Mouse (Mus musculus): ENCODE measurements around the gene Rabgap1l. TPM values are rescaled to one million over a fixed set of nuclear protein-coding genes. Genes with fewer than 3 reads are reported as not detected.

Gene Rabgap1l
- polyA plus RNA-seq, 1 experiment from 2014 or later, result 44.8 TPM

DNA sequence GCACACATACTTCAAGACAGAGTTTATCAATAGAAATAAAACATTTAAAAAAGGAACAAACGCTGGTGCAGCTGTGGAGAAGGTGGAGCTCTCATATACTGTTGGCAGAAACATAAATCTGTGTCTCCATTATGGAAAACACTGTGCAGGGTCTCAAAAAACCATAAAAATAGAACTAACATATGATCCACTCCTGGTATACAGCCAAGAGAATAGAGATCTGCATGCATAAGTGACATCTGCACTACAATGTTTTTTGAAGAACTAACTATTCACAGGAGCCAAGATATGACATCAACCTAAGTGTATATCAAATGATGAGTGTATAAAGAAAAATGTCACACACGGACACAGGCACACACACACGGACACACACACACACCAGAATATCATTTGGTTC lies 426.4 kb downstream of the Rabgap1l start:
- Histone ChIP-seq H3K4me2 (ENCODE audit: low read length) (no peak overlapping the region), H3K27ac (replicated peaks; ENCODE audit: low read depth, low read length) (no peak overlapping the region), H3K4me3 (replicated peaks; ENCODE audit: low read depth, low read length) (no peak overlapping the region), H3K9ac (replicated peaks; ENCODE audit: low read length) (no peak overlapping the region), H3K36me3 (ENCODE audit: control insufficient read depth, insufficient read depth, low read length) (no peaks in the 10 kb centered on the region), H3K9me3 (ENCODE audit: control insufficient read depth, low read length) (no peaks in the 10 kb centered on the region), H3K4me1 (ENCODE audit: control insufficient read depth, insufficient read depth, low read length) (no peaks in the 10 kb centered on the region), H3K27me3 (ENCODE audit: control insufficient read depth, insufficient read depth, low read length) (no peaks in the 10 kb centered on the region)
- ATAC-seq (ENCODE audit: low FRiP score, low TSS enrichment) (no peak), DNase-seq (no peak)
- 92% methylated on average over 3 of the region's 3 CpGs for WGBS

DNA sequence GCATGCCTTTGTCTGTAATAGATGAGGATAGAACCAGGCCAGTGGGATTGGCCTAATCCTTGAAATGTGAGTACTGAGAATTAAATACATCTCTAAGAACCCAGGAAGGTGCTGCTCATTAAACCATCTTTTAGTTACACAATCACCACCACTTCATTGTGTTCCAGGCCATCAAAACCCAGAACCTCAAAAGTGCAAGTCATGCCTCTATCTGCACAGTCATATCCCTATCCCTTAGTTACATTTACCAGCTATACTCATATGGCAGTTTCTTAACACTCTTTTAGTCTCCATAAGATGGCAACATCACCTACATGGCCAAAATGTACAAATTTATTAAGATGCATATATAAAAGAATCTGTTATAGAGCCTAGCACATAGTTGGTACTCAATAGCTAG lies 435.7 kb downstream of the Rabgap1l start:
- no peak overlapping the region for H3K9ac ChIP-seq (replicated peaks; ENCODE audit: low read length)
- H3K27me3 ChIP-seq (ENCODE audit: control insufficient read depth, insufficient read depth, low read length), result no peaks in the 10 kb centered on the region
- no peaks in the 10 kb centered on the region for H3K9me3 ChIP-seq (ENCODE audit: control insufficient read depth, low read length)
- no peak overlapping the region for H3K4me2 ChIP-seq (ENCODE audit: low read length)
- no peaks in the 10 kb centered on the region for H3K36me3 ChIP-seq (ENCODE audit: control insufficient read depth, insufficient read depth, low read length)
- no peak overlapping the region for H3K27ac ChIP-seq (replicated peaks; ENCODE audit: low read depth, low read length)
- no peak for DNase-seq
- H3K4me1 ChIP-seq (ENCODE audit: control insufficient read depth, insufficient read depth, low read length), result no peaks in the 10 kb centered on the region
- no peak for ATAC-seq (ENCODE audit: low FRiP score, low TSS enrichment)
- no peak overlapping the region for H3K4me3 ChIP-seq (replicated peaks; ENCODE audit: low read depth, low read length)

DNA sequence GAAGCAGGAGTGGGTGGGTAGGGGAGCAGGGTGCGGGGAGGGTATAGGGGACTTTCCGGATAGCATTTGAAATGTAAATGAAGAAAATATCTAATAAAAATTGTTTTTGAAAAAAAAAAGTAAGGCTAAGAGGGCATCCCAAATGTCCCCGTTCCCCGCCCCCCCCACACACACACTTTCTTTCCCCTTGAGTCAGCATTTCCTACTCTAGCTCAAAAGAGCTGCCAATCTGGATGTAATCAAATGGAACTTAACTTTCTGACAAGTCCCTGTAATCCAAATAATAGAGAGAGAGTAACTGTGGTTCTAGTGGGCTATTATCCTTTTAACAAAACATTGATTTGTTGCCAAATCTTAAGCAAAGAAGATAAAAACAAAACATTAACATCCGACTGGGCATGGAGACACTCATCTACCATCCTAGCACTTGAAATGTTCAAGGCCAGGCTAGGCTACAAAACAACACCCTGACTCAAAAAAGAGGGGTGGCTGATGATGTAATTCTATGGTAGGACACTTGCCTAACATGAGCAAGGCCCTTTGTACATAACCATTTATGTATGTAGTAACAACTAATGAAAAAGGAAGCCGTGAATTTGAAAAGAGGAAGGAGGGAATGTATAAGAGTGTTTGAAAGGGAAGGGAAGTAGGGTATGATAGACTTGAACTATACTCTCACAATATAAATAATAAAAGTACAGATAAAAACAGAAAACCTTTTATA lies 439.1 kb downstream of the Rabgap1l start:
- no peak overlapping the region for H3K9ac ChIP-seq (replicated peaks; ENCODE audit: low read length)
- H3K4me3 ChIP-seq (replicated peaks; ENCODE audit: low read depth, low read length), result no peak overlapping the region
- H3K4me2 ChIP-seq (ENCODE audit: low read length), result no peak overlapping the region
- no peak overlapping the region for H3K27ac ChIP-seq (replicated peaks; ENCODE audit: low read depth, low read length)
- WGBS, result 85% methylated on average over 6 of the region's 6 CpGs
- H3K27me3 ChIP-seq (ENCODE audit: control insufficient read depth, insufficient read depth, low read length), result no peaks in the 10 kb centered on the region
- 0 out of 2 replicates have a peak, but pooled peaks cover 3% of the 10 kb centered on the region for H3K4me1 ChIP-seq (ENCODE audit: control insufficient read depth, insufficient read depth, low read length)
- H3K9me3 ChIP-seq (ENCODE audit: control insufficient read depth, low read length), result no peaks in the 10 kb centered on the region
- no peaks in the 10 kb centered on the region for H3K36me3 ChIP-seq (ENCODE audit: control insufficient read depth, insufficient read depth, low read length)
- ATAC-seq (ENCODE audit: low FRiP score, low TSS enrichment) (no peak), DNase-seq (no peak)

DNA sequence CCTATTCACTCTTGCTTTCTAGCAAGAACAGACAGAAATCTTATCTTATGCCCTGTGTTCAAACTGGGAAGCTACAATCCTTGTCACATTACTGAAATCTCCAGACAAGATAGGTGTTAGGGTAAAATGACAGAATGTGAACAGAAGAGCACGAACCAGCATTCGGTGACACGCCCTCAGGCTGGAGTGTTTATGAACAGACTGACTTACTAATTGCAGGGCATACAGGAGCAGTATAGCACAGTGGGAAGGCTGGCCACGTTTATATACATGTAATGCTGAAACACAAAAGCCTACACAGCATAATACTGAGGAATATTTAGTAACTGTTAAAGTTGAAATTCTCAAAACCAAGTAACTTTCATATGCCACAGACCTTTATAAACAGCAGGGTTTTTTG lies 440.7 kb downstream of the Rabgap1l start:
- Histone ChIP-seq H3K4me3 (replicated peaks; ENCODE audit: low read depth, low read length) (peak overlapping the region; percentile 39), H3K4me2 (ENCODE audit: low read length) (peak overlapping the region; percentile 57), H3K9ac (replicated peaks; ENCODE audit: low read length) (peak overlapping the region; percentile 77), H3K9me3 (ENCODE audit: control insufficient read depth, low read length) (no peaks in the 10 kb centered on the region), H3K4me1 (ENCODE audit: control insufficient read depth, insufficient read depth, low read length) (peaks cover 8% of the 10 kb centered on the region; the same call in 1 of the 2 replicates), H3K27ac (replicated peaks; ENCODE audit: low read depth, low read length) (peak overlapping the region; percentile 92), H3K27me3 (ENCODE audit: control insufficient read depth, insufficient read depth, low read length) (no peaks in the 10 kb centered on the region), H3K36me3 (ENCODE audit: control insufficient read depth, insufficient read depth, low read length) (no peaks in the 10 kb centered on the region)
- WGBS, result 28% methylated on average over 4 of the region's 4 CpGs
- DNase-seq, result no peak
- ATAC-seq (ENCODE audit: low FRiP score, low TSS enrichment), result peak; percentile 66

DNA sequence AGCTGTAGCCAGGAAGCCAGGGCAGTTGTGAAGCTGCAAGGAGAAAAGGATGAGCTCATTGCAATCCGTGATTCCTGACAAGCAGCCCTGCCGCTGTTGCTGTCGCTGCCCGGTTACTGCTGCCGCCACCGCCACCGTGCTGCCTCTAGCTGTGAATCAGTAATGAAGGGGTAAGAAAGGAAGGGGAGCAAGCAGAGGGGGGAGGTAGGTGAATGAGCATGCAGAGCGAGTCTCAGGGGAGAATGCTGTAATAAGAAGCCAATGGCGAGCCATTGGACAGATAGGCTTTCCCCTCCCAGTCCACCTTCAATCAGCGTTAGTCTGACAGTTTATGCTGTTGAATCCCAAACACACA lies 441.2 kb downstream of the Rabgap1l start:
- no peaks in the 10 kb centered on the region for H3K9me3 ChIP-seq (ENCODE audit: control insufficient read depth, low read length)
- peak; percentile 95 for ATAC-seq (ENCODE audit: low FRiP score, low TSS enrichment)

DNA sequence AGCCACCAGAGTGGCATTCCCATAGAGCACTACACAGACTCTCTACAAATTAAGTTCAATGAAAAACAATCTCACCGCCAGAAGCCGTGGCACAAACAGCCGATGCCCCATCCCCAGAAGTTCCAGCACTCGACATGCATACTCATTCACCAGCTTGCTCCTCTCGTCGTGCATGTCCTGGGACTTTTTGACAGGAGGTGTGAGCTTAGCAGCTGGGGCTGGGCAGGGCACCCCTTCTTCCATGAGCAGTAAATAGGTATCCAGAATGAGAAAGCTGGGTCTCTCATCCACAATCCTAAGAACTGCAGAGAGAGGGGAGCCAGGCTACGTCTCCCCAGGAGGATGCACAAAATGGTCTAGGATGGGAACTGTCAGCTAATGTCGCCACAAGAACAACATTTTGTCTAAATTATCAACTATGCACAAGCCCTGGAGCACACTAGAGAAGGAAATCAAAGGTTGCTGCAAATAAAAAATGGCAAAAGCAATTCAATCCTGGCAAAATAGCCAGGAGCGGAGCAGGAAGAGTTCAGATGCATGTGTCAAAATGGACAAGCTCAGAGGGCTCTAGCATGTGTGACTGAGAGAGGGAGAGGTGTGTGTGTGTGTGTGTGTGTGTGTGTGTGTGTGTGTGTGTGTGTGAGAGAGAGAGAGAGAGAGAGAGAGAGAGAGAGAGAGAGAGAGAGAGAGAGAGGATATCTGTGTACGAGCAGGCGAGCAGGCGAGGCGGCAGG lies 441.7 kb downstream of the Rabgap1l start:
- DNase-seq (no peak), ATAC-seq (ENCODE audit: low FRiP score, low TSS enrichment) (0 out of 2 replicates have a peak, but pooled peaks have one; percentile 12)
- H3K4me2 ChIP-seq (ENCODE audit: low read length), result peak overlapping the region; percentile 57
- WGBS, result 10% methylated on average over 13 of the region's 13 CpGs
- peak overlapping the region; percentile 92 for H3K27ac ChIP-seq (replicated peaks; ENCODE audit: low read depth, low read length)
- H3K9ac ChIP-seq (replicated peaks; ENCODE audit: low read length), result peak overlapping the region; percentile 77
- H3K4me1 ChIP-seq (ENCODE audit: control insufficient read depth, insufficient read depth, low read length), result peaks cover 8% of the 10 kb centered on the region; the same call in 1 of the 2 replicates
- H3K4me3 ChIP-seq (replicated peaks; ENCODE audit: low read depth, low read length), result peak overlapping the region; percentile 39
- H3K9me3 ChIP-seq (ENCODE audit: control insufficient read depth, low read length), result no peaks in the 10 kb centered on the region
- H3K27me3 ChIP-seq (ENCODE audit: control insufficient read depth, insufficient read depth, low read length), result no peaks in the 10 kb centered on the region
- no peaks in the 10 kb centered on the region for H3K36me3 ChIP-seq (ENCODE audit: control insufficient read depth, insufficient read depth, low read length)

More for the DNA sequence above, 441.2 kb downstream of the Rabgap1l start:
- Histone ChIP-seq H3K4me2 (ENCODE audit: low read length) (peak overlapping the region; percentile 57), H3K4me3 (replicated peaks; ENCODE audit: low read depth, low read length) (peak overlapping the region; percentile 39), H3K27ac (replicated peaks; ENCODE audit: low read depth, low read length) (peak overlapping the region; percentile 92), H3K36me3 (ENCODE audit: control insufficient read depth, insufficient read depth, low read length) (no peaks in the 10 kb centered on the region), H3K9ac (replicated peaks; ENCODE audit: low read length) (peak overlapping the region; percentile 77), H3K4me1 (ENCODE audit: control insufficient read depth, insufficient read depth, low read length) (peaks cover 8% of the 10 kb centered on the region; the same call in 1 of the 2 replicates), H3K27me3 (ENCODE audit: control insufficient read depth, insufficient read depth, low read length) (no peaks in the 10 kb centered on the region)
- under 1% methylated on average over 10 of the region's 10 CpGs for WGBS
- DNase-seq, result peak; percentile 93

DNA sequence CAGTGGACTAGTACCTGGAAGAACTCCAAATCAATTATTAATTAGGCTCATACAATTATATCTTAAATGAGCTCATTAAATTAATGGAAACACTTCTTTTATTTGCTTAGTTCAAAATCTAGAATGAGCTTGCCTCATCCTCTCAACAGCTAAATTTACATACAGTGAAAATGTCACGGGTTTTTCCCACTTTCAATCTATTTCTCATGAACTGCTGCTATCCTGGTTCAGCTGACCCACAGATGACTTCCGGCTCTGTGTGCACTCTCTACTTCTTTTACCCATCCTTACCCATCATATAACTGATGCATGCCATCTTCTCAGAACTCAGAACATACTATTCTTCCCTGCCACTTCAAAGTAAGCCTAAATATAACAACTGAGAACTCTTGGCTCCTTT lies 452.4 kb downstream of the Rabgap1l start:
- no peaks in the 10 kb centered on the region for H3K4me1 ChIP-seq (ENCODE audit: control insufficient read depth, insufficient read depth, low read length)
- no peaks in the 10 kb centered on the region for H3K9me3 ChIP-seq (ENCODE audit: control insufficient read depth, low read length)
- H3K4me3 ChIP-seq (replicated peaks; ENCODE audit: low read depth, low read length), result no peak overlapping the region
- H3K27me3 ChIP-seq (ENCODE audit: control insufficient read depth, insufficient read depth, low read length), result no peaks in the 10 kb centered on the region
- DNase-seq (no peak), ATAC-seq (ENCODE audit: low FRiP score, low TSS enrichment) (no peak)
- 83% methylated on average over 2 of the region's 2 CpGs for WGBS
- H3K36me3 ChIP-seq (ENCODE audit: control insufficient read depth, insufficient read depth, low read length), result 0 out of 2 replicates have a peak, but pooled peaks cover 3% of the 10 kb centered on the region
- H3K4me2 ChIP-seq (ENCODE audit: low read length), result no peak overlapping the region
- H3K27ac ChIP-seq (replicated peaks; ENCODE audit: low read depth, low read length), result no peak overlapping the region
- no peak overlapping the region for H3K9ac ChIP-seq (replicated peaks; ENCODE audit: low read length)

DNA sequence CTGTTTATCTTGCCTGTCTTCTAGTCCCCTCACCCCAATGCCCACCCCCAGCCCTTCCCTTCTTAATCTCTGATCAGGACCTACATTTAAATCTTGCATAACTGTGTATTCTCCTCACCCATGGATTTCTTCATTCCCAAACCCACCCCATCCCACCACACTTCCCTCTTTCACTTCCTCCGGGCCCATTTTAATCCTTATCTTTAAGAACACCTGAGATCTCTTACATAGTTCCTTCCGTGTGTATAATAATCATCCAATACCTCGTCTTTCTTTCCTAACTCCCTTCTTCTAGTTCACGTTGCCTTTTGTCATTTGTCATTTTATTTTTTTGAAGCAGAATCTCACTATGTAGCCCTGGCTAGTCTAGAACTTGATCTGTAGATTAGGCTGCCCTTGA lies 453.6 kb downstream of the Rabgap1l start:
- H3K36me3 ChIP-seq (ENCODE audit: control insufficient read depth, insufficient read depth, low read length), result 0 out of 2 replicates have a peak, but pooled peaks cover 3% of the 10 kb centered on the region
- H3K4me1 ChIP-seq (ENCODE audit: control insufficient read depth, insufficient read depth, low read length), result no peaks in the 10 kb centered on the region
- H3K27me3 ChIP-seq (ENCODE audit: control insufficient read depth, insufficient read depth, low read length), result no peaks in the 10 kb centered on the region
- WGBS, result 89% methylated on average over 4 of the region's 4 CpGs
- no peak overlapping the region for H3K4me3 ChIP-seq (replicated peaks; ENCODE audit: low read depth, low read length)
- H3K9me3 ChIP-seq (ENCODE audit: control insufficient read depth, low read length), result no peaks in the 10 kb centered on the region
- H3K27ac ChIP-seq (replicated peaks; ENCODE audit: low read depth, low read length), result no peak overlapping the region
- H3K4me2 ChIP-seq (ENCODE audit: low read length), result no peak overlapping the region
- no peak overlapping the region for H3K9ac ChIP-seq (replicated peaks; ENCODE audit: low read length)
- no peak for ATAC-seq (ENCODE audit: low FRiP score, low TSS enrichment)
- DNase-seq, result no peak
